24 mouse cellular contexts compared by ENCODE assay signal in the genomic region with DNA sequence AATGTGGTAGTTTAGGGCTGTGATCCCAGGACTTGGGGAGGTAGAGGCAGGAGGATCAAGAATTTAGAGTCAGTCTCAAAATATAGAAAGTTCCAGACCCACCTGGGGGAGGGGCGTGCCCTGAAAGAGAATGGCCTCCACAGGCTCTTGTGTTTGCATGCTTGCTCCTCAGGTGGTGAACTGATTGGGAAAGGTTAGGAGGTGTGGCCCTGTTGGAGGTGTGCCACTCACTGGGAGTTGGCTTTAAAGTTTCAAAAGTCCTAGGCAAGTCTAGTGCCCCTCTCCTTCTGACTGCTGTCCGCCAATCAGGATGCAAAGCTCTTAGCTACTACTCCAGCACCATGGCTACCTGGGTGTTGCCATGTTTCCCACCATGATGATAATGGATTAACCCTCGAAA. TPM values are rescaled to one million over a fixed set of nuclear protein-coding genes. Genes with fewer than 3 reads are reported as not detected.
DNase-seq lines count a peak whose midpoint lies in the region; TF ChIP-seq lines count a peak whose summit lies in the region.
"Had no signal": no experiment of that assay in that cellular context is flagged by ENCODE, and none has a peak within 500 bp of the region (broad histone marks: within the 10 kb centered on the region; RNA-seq: fewer than 3 reads in every experiment).

No protein-coding gene starts in this region.

- 76% methylated on average over 3 of the region's 3 CpGs for WGBS in lung, adult 2 months

- no peaks in the 10 kb centered on the region for H3K4me1 ChIP-seq in lung, adult 2 months (ENCODE audit: control insufficient read depth, insufficient read depth, low read length)

- TF ChIP-seq POLR2A in lung, adult 2 months (IDR thresholded peaks at IDR 0.05; ENCODE audit: borderline replicate concordance, extremely low read depth, low read depth, low read length), result no peak

- DNase-seq in lung, adult 18-20 months, result peak; percentile 11 to 19
- no peak for DNase-seq in lung, adult 2 months
- peak; percentile 26 for DNase-seq in lung, postnatal 36 days
- no peak for DNase-seq in lung, postnatal 10 days
- peak; percentile 83 for DNase-seq in ES-CJ7 (ENCODE audit: low read depth, low spot score)
- peak; percentile 54 for DNase-seq in ZHBTc4 (ENCODE audit: low read depth, low spot score)
- DNase-seq in heart, adult 18-20 months, result no peak
- no peak for DNase-seq in embryo, embryonic 9.5 days (ENCODE audit: extremely low spot score)
- DNase-seq: adrenal gland, adult 8-10 months; adrenal gland, postnatal 14 days; adrenal gland, postnatal 36 days; cerebellum, adult 11-12 months; cerebellum, adult 2 months; cerebellum, adult 9-10 months; cerebellum, postnatal 10 days; cerebellum, postnatal 25 days had no signal

- no peak for TF ChIP-seq CTCF in lung, adult 2 months (IDR thresholded peaks at IDR 0.05; ENCODE audit: insufficient read depth, low read length)

- no peak overlapping the region for H3K4me3 ChIP-seq in lung, adult 2 months (replicated peaks; ENCODE audit: extremely low read depth, low read depth, low read length)
- H3K4me3 ChIP-seq: embryonic facial prominence, embryonic 13.5 days; embryonic facial prominence, embryonic 15.5 days; erythroblast, embryonic 14.5 days; forebrain, embryonic 10.5 days; forebrain, embryonic 12.5 days had no signal

RNA-seq across cellular contexts. Expression of gene Mgat5b, which starts 3.4 kb away (rescaled TPM):
- 0.13 and 0.43 TPM in 2 replicates for polyA plus RNA-seq in lung, adult 2 months (2012; rRNA removed)
- total RNA-seq in heart, adult 18-20 months (2021), result under 1 TPM; 0.10 to 0.15 TPM
- total RNA-seq: MEL had no signal
- polyA plus RNA-seq: activated CD4-positive, CD25-positive, alpha-beta regulatory T cell, adult 4 months; C2C12; erythroblast, embryonic 14.5 days had no signal

Comparison
In these comparisons a context has a peak if more than half of its experiments do, and no peak if none do; other contexts are left out.
1. DNase-seq: peak in lung, adult 18-20 months (2 of 2), lung, postnatal 36 days (single experiment), ES-CJ7 (single experiment) and ZHBTc4 (single experiment); none in lung, adult 2 months (single experiment), lung, postnatal 10 days (single experiment), heart, adult 18-20 months (0 of 2) and embryo, embryonic 9.5 days (single experiment).